Mouse (Mus musculus): ENCODE measurements at regions not wholly inside any gene's neighbourhood (a gene's known extent, or its start where the extent isn't known, plus 50 kb on each side); places are given as distances from the start of the nearest gene placed in this dataset.

GRCm38 (mm10) chr9:98710155-98710710 lies 108.8 kb upstream of the Mrps22 start:
- in situ Hi-C loops (cut with MboI; ENCODE audit: low pct_ligation_motif_present, low pct_unique_long_range_greater_than_20kb, low sequenced_read_pairs), result no loop called here
- TF ChIP-seq ZC3H11A (IDR thresholded peaks at IDR 0.05; ENCODE audit: low read depth, low read length) (no peak), CHD2 (IDR thresholded peaks at IDR 0.05; ENCODE audit: low read length) (no peak), ETS1 (conservative IDR thresholded peaks at IDR 0.05; ENCODE audit: low read depth, low read length) (no peak), ELF1 (IDR thresholded peaks at IDR 0.05; ENCODE audit: low read depth, low read length) (no peak), MAFK (IDR thresholded peaks at IDR 0.05; ENCODE audit: insufficient replicate concordance, low read length) (no peak), MXI1 (IDR thresholded peaks at IDR 0.05; ENCODE audit: low read depth, low read length) (no peak), PAX5 (IDR thresholded peaks at IDR 0.05; ENCODE audit: low read length) (no peak), JUND (conservative IDR thresholded peaks at IDR 0.05; ENCODE audit: low read depth, low read length) (no peak), KAT2A (IDR thresholded peaks at IDR 0.05; ENCODE audit: insufficient replicate concordance, low read length) (no peak), POLR2AphosphoS2 (IDR thresholded peaks at IDR 0.05; ENCODE audit: low read depth, low read length) (no peak), JUN (IDR thresholded peaks at IDR 0.05; ENCODE audit: insufficient read depth, low read depth, low read length) (no peak), BHLHE40 (IDR thresholded peaks at IDR 0.05; ENCODE audit: low read depth, low read length) (no peak), NRF1 (IDR thresholded peaks at IDR 0.05; ENCODE audit: low read depth, low read length) (no peak), TCF12 (IDR thresholded peaks at IDR 0.05; ENCODE audit: low read depth, low read length) (no peak), ZMIZ1 (IDR thresholded peaks at IDR 0.05; ENCODE audit: low read depth, low read length) (no peak), SIN3A (IDR thresholded peaks at IDR 0.05; ENCODE audit: low read length) (no peak)

GRCm38 (mm10) chr9:98708001-98708680 lies 106.7 kb upstream of the Mrps22 start:
- dilution Hi-C loops (cut with MboI; ENCODE audit: extremely low pct_ligation_motif_present, extremely low pct_unique_long_range_greater_than_20kb, low sequenced_read_pairs), result no loop called here
- H3K79me2 ChIP-seq (replicated peaks; ENCODE audit: control insufficient read depth, extremely low read depth, insufficient read depth, poor library complexity, severe bottlenecking), result no peaks in the 10 kb centered on the region

More at GRCm38 (mm10) chr9:98710155-98710710, 108.8 kb upstream of the Mrps22 start:
- Histone ChIP-seq H3K9ac (ENCODE audit: insufficient read depth, low read depth) (no peak overlapping the region), H3K4me3 (replicated peaks in 1 of 3; ENCODE audit: low read depth in 2 of 3, low read length in 2 of 3, poor library complexity in 1 of 3) (no peak overlapping the region), H3K79me2 (replicated peaks; ENCODE audit: control insufficient read depth, extremely low read depth, insufficient read depth, poor library complexity, severe bottlenecking) (no peaks in the 10 kb centered on the region), H3K27ac (ENCODE audit: insufficient read depth, low read depth) (no peak overlapping the region), H3K4me1 (ENCODE audit: control insufficient read depth in 1 of 2, insufficient read depth in 2 of 2) (no peaks in the 10 kb centered on the region), H3K36me3 (replicated peaks in 1 of 2; ENCODE audit: control insufficient read depth in 1 of 2, insufficient read depth in 1 of 2, low read length in 1 of 2) (no peaks in the 10 kb centered on the region), H3K4me2 (ENCODE audit: insufficient read depth, low read depth, poor library complexity, severe bottlenecking) (no peak overlapping the region), H3K9me3 (replicated peaks; ENCODE audit: low read length) (no peaks in the 10 kb centered on the region), H3K27me3 (replicated peaks) (peaks cover 6% of the 10 kb centered on the region)
- dilution Hi-C loops (cut with MboI; ENCODE audit: extremely low pct_ligation_motif_present, extremely low pct_unique_long_range_greater_than_20kb, low sequenced_read_pairs), result no loop called here
- DNase-seq (ENCODE audit: extremely low read depth), result no peak

More at GRCm38 (mm10) chr9:98708001-98708680, 106.7 kb upstream of the Mrps22 start:
- H3K27ac ChIP-seq (ENCODE audit: insufficient read depth, low read depth), result no peak overlapping the region
- H3K4me2 ChIP-seq (ENCODE audit: insufficient read depth, low read depth, poor library complexity, severe bottlenecking), result no peak overlapping the region
- no peaks in the 10 kb centered on the region for H3K36me3 ChIP-seq (replicated peaks in 1 of 2; ENCODE audit: control insufficient read depth in 1 of 2, insufficient read depth in 1 of 2, low read length in 1 of 2)
- TF ChIP-seq TBP (conservative IDR thresholded peaks at IDR 0.05; ENCODE audit: low read depth, low read length) (no peak), SIN3A (IDR thresholded peaks at IDR 0.05; ENCODE audit: low read length) (no peak), CTCF (conservative IDR thresholded peaks at IDR 0.05 in 1 of 2, IDR thresholded peaks at IDR 0.05 in 1 of 2; ENCODE audit: low read depth in 2 of 2, low read length in 2 of 2) (no peak), USF1 (IDR thresholded peaks at IDR 0.05; ENCODE audit: low read depth, low read length) (no peak), NELFE (IDR thresholded peaks at IDR 0.05; ENCODE audit: low read depth, low read length) (no peak), IRF4 (IDR thresholded peaks at IDR 0.05; ENCODE audit: low read depth, low read length) (no peak), ELF1 (IDR thresholded peaks at IDR 0.05; ENCODE audit: low read depth, low read length) (no peak), ZC3H11A (IDR thresholded peaks at IDR 0.05; ENCODE audit: low read depth, low read length) (no peak), MEF2A (IDR thresholded peaks at IDR 0.05; ENCODE audit: borderline replicate concordance, low read depth, low read length) (no peak)
- in situ Hi-C loops (cut with MboI; ENCODE audit: low pct_ligation_motif_present, low pct_unique_long_range_greater_than_20kb, low sequenced_read_pairs), result no loop called here
- no peak overlapping the region for H3K4me3 ChIP-seq (replicated peaks in 1 of 3; ENCODE audit: low read depth in 2 of 3, low read length in 2 of 3, poor library complexity in 1 of 3)
- H3K4me1 ChIP-seq (ENCODE audit: control insufficient read depth in 1 of 2, insufficient read depth in 2 of 2), result peaks cover 0 to 4% of the 10 kb centered on the region in 2 experiments; a peak in 1 of 4 replicates
- H3K27me3 ChIP-seq (replicated peaks), result peaks cover 5% of the 10 kb centered on the region
- no peak overlapping the region for H3K9ac ChIP-seq (ENCODE audit: insufficient read depth, low read depth)
- no peak for DNase-seq (ENCODE audit: extremely low read depth)
- no peaks in the 10 kb centered on the region for H3K9me3 ChIP-seq (replicated peaks; ENCODE audit: low read length)
